In genomic region chr9:44045158-44045883, GRCm38 (mm10) we compare ENCODE assay signal across 21 mouse cellular contexts. TPM values are rescaled to one million over a fixed set of nuclear protein-coding genes. Genes with fewer than 3 reads are reported as not detected.
DNase-seq lines count a peak whose midpoint lies in the region; ATAC-seq and TF ChIP-seq lines count a peak whose summit lies in the region.
"Had no signal": no experiment of that assay in that cellular context is flagged by ENCODE, and none has a peak within 500 bp of the region (broad histone marks: within the 10 kb centered on the region; RNA-seq: fewer than 3 reads in every experiment).

No protein-coding gene starts in this region.

- 63% methylated on average over 3 of the region's 3 CpGs for whole genome bisulfite sequencing in embryonic facial prominence, embryonic 13.5 days
- 60% methylated on average over 3 of the region's 3 CpGs for WGBS in embryonic facial prominence, embryonic 10.5 days
- 80% methylated on average over 3 of the region's 3 CpGs for WGBS in hindbrain, postnatal 0 days
- 68% methylated on average over 3 of the region's 3 CpGs for WGBS in hindbrain, embryonic 10.5 days
- 51% methylated on average over 3 of the region's 3 CpGs for WGBS in embryonic facial prominence, embryonic 15.5 days

- H3K4me2 ChIP-seq in embryonic facial prominence, embryonic 13.5 days, result 0 out of 2 replicates have a peak overlapping the region, but pooled peaks have one; percentile 68
- peak overlapping the region; percentile 79 for H3K4me2 ChIP-seq in hindbrain, postnatal 0 days (ENCODE audit: low read depth, low read length)
- H3K4me2 ChIP-seq in embryonic facial prominence, embryonic 15.5 days (replicated peaks), result 0 out of 2 replicates have a peak overlapping the region, but pooled peaks have one; percentile 68
- H3K4me2 ChIP-seq: heart, embryonic 11.5 days; liver, embryonic 12.5 days; midbrain, embryonic 15.5 days had no signal

- no peak overlapping the region for H3K4me3 ChIP-seq in embryonic facial prominence, embryonic 13.5 days
- no peak overlapping the region for H3K4me3 ChIP-seq in embryonic facial prominence, embryonic 10.5 days
- H3K4me3 ChIP-seq in hindbrain, postnatal 0 days (ENCODE audit: low read length), result no peak overlapping the region; the same call in 1 of the 2 replicates
- no peak overlapping the region for H3K4me3 ChIP-seq in hindbrain, embryonic 10.5 days
- no peak overlapping the region for H3K4me3 ChIP-seq in embryonic facial prominence, embryonic 15.5 days (replicated peaks)
- H3K4me3 ChIP-seq: limb, embryonic 12.5 days; liver, embryonic 12.5 days; myocyte had no signal

- TF ChIP-seq CTCF in hindbrain, postnatal 0 days (IDR thresholded peaks at IDR 0.05; ENCODE audit: low read depth), result no peak

- DNase-seq in embryonic facial prominence, embryonic 10.5 days (ENCODE audit: low spot score), result no peak
- DNase-seq in hindbrain, postnatal 0 days (ENCODE audit: low spot score), result no peak
- DNase-seq in hindbrain, embryonic 10.5 days (ENCODE audit: low spot score), result no peak
- peak; percentile 97 for DNase-seq in layer of hippocampus, adult 9-11 months
- DNase-seq in layer of hippocampus, postnatal 36 days, result no peak
- DNase-seq in gastrocnemius, postnatal 25 days, result no peak
- DNase-seq: gastrocnemius, postnatal 14 days; lung, adult 2 months had no signal

- peaks cover 31% of the 10 kb centered on the region for H3K4me1 ChIP-seq in embryonic facial prominence, embryonic 13.5 days
- peaks cover 36% of the 10 kb centered on the region for H3K4me1 ChIP-seq in embryonic facial prominence, embryonic 10.5 days
- no peaks in the 10 kb centered on the region for H3K4me1 ChIP-seq in hindbrain, postnatal 0 days (ENCODE audit: insufficient read depth, low read length)
- H3K4me1 ChIP-seq in hindbrain, embryonic 10.5 days (replicated peaks), result peaks cover 30% of the 10 kb centered on the region
- peaks cover 31% of the 10 kb centered on the region for H3K4me1 ChIP-seq in embryonic facial prominence, embryonic 15.5 days

- H3K27me3 ChIP-seq in embryonic facial prominence, embryonic 13.5 days, result peaks cover 55% of the 10 kb centered on the region
- peaks cover 78% of the 10 kb centered on the region for H3K27me3 ChIP-seq in embryonic facial prominence, embryonic 10.5 days (replicated peaks; ENCODE audit: low read depth, poor library complexity, severe bottlenecking)
- H3K27me3 ChIP-seq in hindbrain, postnatal 0 days (ENCODE audit: insufficient read depth, low read length), result peaks cover 4% of the 10 kb centered on the region; the same call in 1 of the 2 replicates
- peaks cover 60% of the 10 kb centered on the region for H3K27me3 ChIP-seq in hindbrain, embryonic 10.5 days (ENCODE audit: insufficient read depth, poor library complexity, severe bottlenecking)
- peaks cover 12% of the 10 kb centered on the region for H3K27me3 ChIP-seq in embryonic facial prominence, embryonic 15.5 days

- H3K27ac ChIP-seq in embryonic facial prominence, embryonic 13.5 days, result no peak overlapping the region
- no peak overlapping the region for H3K27ac ChIP-seq in embryonic facial prominence, embryonic 10.5 days (replicated peaks)
- no peak overlapping the region for H3K27ac ChIP-seq in hindbrain, postnatal 0 days
- H3K27ac ChIP-seq in hindbrain, embryonic 10.5 days, result no peak overlapping the region
- no peak overlapping the region for H3K27ac ChIP-seq in embryonic facial prominence, embryonic 15.5 days (replicated peaks)
- H3K27ac ChIP-seq: forebrain, embryonic 15.5 days; kidney, embryonic 15.5 days; limb, embryonic 12.5 days; liver, embryonic 12.5 days; midbrain, embryonic 15.5 days had no signal

- no peaks in the 10 kb centered on the region for H3K36me3 ChIP-seq in embryonic facial prominence, embryonic 13.5 days
- H3K36me3 ChIP-seq in embryonic facial prominence, embryonic 10.5 days (replicated peaks), result no peaks in the 10 kb centered on the region
- no peaks in the 10 kb centered on the region for H3K36me3 ChIP-seq in hindbrain, postnatal 0 days (ENCODE audit: insufficient read depth, low read length)
- no peaks in the 10 kb centered on the region for H3K36me3 ChIP-seq in hindbrain, embryonic 10.5 days
- no peaks in the 10 kb centered on the region for H3K36me3 ChIP-seq in embryonic facial prominence, embryonic 15.5 days
- H3K36me3 ChIP-seq: forebrain, embryonic 15.5 days; kidney, embryonic 15.5 days; limb, embryonic 12.5 days; liver, embryonic 12.5 days; midbrain, embryonic 15.5 days had no signal

- no peak overlapping the region for H3K9ac ChIP-seq in embryonic facial prominence, embryonic 13.5 days
- no peak overlapping the region for H3K9ac ChIP-seq in hindbrain, postnatal 0 days (replicated peaks; ENCODE audit: low read length)
- H3K9ac ChIP-seq in embryonic facial prominence, embryonic 15.5 days, result no peak overlapping the region
- H3K9ac ChIP-seq: forebrain, embryonic 15.5 days; kidney, embryonic 15.5 days; limb, embryonic 12.5 days; liver, embryonic 12.5 days; midbrain, embryonic 15.5 days had no signal

- no peaks in the 10 kb centered on the region for H3K9me3 ChIP-seq in embryonic facial prominence, embryonic 13.5 days
- no peaks in the 10 kb centered on the region for H3K9me3 ChIP-seq in embryonic facial prominence, embryonic 10.5 days
- H3K9me3 ChIP-seq in hindbrain, postnatal 0 days (ENCODE audit: low read length), result no peaks in the 10 kb centered on the region
- no peaks in the 10 kb centered on the region for H3K9me3 ChIP-seq in hindbrain, embryonic 10.5 days
- no peaks in the 10 kb centered on the region for H3K9me3 ChIP-seq in embryonic facial prominence, embryonic 15.5 days (replicated peaks)
- H3K9me3 ChIP-seq: forebrain, embryonic 15.5 days; kidney, embryonic 15.5 days; limb, embryonic 12.5 days; liver, embryonic 12.5 days; midbrain, embryonic 15.5 days had no signal

- no peak for ATAC-seq in embryonic facial prominence, embryonic 13.5 days (ENCODE audit: insufficient number of reproducible peaks, insufficient read depth, low FRiP score, low TSS enrichment, low read depth)
- ATAC-seq in hindbrain, postnatal 0 days, result no peak
- no peak for ATAC-seq in embryonic facial prominence, embryonic 15.5 days (ENCODE audit: insufficient number of reproducible peaks, low FRiP score, low TSS enrichment, low read depth)
- ATAC-seq: forebrain, embryonic 15.5 days; liver, embryonic 12.5 days; midbrain, embryonic 15.5 days had no signal

RNA-seq across cellular contexts. Expression of gene Thy1, which starts 2.1 kb away (rescaled TPM):
- 4.3 and 5.6 TPM in 2 replicates for polyA plus RNA-seq in embryonic facial prominence, embryonic 13.5 days (2015; fragmentation: Nextera tagmentation; extraction: Ambion mirVana)
- polyA plus RNA-seq in embryonic facial prominence, embryonic 10.5 days (2016; fragmentation: Nextera tagmentation; extraction: Ambion mirVana), result 0.39 and 0.41 TPM in 2 replicates
- total RNA-seq in hindbrain, postnatal 0 days (2014; rRNA removed), result 131 and 138 TPM in 2 replicates
- 49.6 and 51.1 TPM in 2 replicates for polyA plus RNA-seq in hindbrain, postnatal 0 days (2015; fragmentation: Nextera tagmentation; extraction: Ambion mirVana)
- 0.14 TPM in 1 of 2 replicates, not detected in the other for polyA plus RNA-seq in hindbrain, embryonic 10.5 days (2016; fragmentation: Nextera tagmentation; extraction: Ambion mirVana)
- total RNA-seq in layer of hippocampus, postnatal 36 days (2021), result 100 to 1,000 TPM; 786 to 920 TPM
- 11.7 and 14.1 TPM in 2 replicates for polyA plus RNA-seq in embryonic facial prominence, embryonic 15.5 days (2015; fragmentation: Nextera tagmentation; extraction: Ambion mirVana)
- 10 to 100 TPM; 14.8 to 20.2 TPM for total RNA-seq in gastrocnemius, postnatal 25 days (2021)
- polyA plus RNA-seq: C2C12; limb, embryonic 12.5 days; myocyte had no signal

RNA-seq across cellular contexts. Expression of gene Usp2, which starts 21.5 kb away (rescaled TPM):
- 14.6 and 15.2 TPM in 2 replicates for polyA plus RNA-seq in embryonic facial prominence, embryonic 13.5 days (2015; fragmentation: Nextera tagmentation; extraction: Ambion mirVana)
- polyA plus RNA-seq in embryonic facial prominence, embryonic 10.5 days (2016; fragmentation: Nextera tagmentation; extraction: Ambion mirVana), result 10.7 and 12.0 TPM in 2 replicates
- 11.0 and 14.2 TPM in 2 replicates for total RNA-seq in hindbrain, postnatal 0 days (2014; rRNA removed)
- 19.6 and 20.5 TPM in 2 replicates for polyA plus RNA-seq in hindbrain, postnatal 0 days (2015; fragmentation: Nextera tagmentation; extraction: Ambion mirVana)
- 13.5 and 14.3 TPM in 2 replicates for polyA plus RNA-seq in hindbrain, embryonic 10.5 days (2016; fragmentation: Nextera tagmentation; extraction: Ambion mirVana)
- 10 to 100 TPM; 66.2 to 74.9 TPM for total RNA-seq in layer of hippocampus, postnatal 36 days (2021)
- polyA plus RNA-seq in embryonic facial prominence, embryonic 15.5 days (2015; fragmentation: Nextera tagmentation; extraction: Ambion mirVana), result 28.2 and 29.5 TPM in 2 replicates
- total RNA-seq in gastrocnemius, postnatal 25 days (2021), result 100 to 1,000 TPM; 160 to 313 TPM

RNA-seq across cellular contexts. Expression of gene Mfrp, which starts 56.2 kb away (rescaled TPM):
- polyA plus RNA-seq in embryonic facial prominence, embryonic 13.5 days (2015; fragmentation: Nextera tagmentation; extraction: Ambion mirVana), result 0.21 and 0.39 TPM in 2 replicates
- polyA plus RNA-seq in embryonic facial prominence, embryonic 10.5 days (2016; fragmentation: Nextera tagmentation; extraction: Ambion mirVana), result 0.09 and 0.12 TPM in 2 replicates
- total RNA-seq in hindbrain, postnatal 0 days (2014; rRNA removed), result 2.8 and 4.0 TPM in 2 replicates
- polyA plus RNA-seq in hindbrain, postnatal 0 days (2015; fragmentation: Nextera tagmentation; extraction: Ambion mirVana), result 0.24 and 0.50 TPM in 2 replicates
- polyA plus RNA-seq in hindbrain, embryonic 10.5 days (2016; fragmentation: Nextera tagmentation; extraction: Ambion mirVana), result 0.14 and 0.30 TPM in 2 replicates
- total RNA-seq in layer of hippocampus, postnatal 36 days (2021), result 1 to 10 TPM in 1 of 2 experiments, under 1 TPM in 1; 0.17 to 2.5 TPM
- polyA plus RNA-seq in embryonic facial prominence, embryonic 15.5 days (2015; fragmentation: Nextera tagmentation; extraction: Ambion mirVana), result 0.08 and 0.20 TPM in 2 replicates
- not detected for total RNA-seq in gastrocnemius, postnatal 25 days (2021)
- total RNA-seq: adrenal gland, adult 18-20 months; megakaryocyte-erythroid progenitor cell, adult 5-6 weeks had no signal
- polyA plus RNA-seq: kidney, embryonic 15.5 days; liver, embryonic 12.5 days; neural tube, embryonic 14.5 days had no signal
